Mouse (Mus musculus): ENCODE data around the gene Bcat1.

The Bcat1 gene

GRCm38 (mm10) chr6:145009859-145010818, 65.8 kb downstream of the Bcat1 start:
- DNase-seq (ENCODE audit: low spot score): peak; percentile 59

DNA sequence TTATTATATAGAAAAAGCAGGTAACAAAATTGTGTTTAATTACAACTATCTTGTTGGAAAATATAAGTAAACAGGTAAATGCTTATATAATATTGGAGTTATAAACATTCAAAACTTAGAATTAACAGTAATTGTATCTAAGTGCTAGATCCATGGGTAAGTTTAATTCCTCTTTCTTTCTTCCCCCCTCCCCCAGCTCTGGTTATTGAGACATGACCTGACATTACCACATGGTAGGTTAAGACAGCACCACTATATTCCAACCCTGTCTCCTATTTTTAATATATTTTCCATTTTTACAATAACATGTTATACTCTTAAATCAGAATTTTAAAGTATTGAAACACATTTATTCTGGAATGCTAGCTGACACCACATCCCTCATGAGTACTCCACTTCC, 72.5 kb downstream of the Bcat1 start:
- DNase-seq (ENCODE audit: low spot score): no peak

DNA sequence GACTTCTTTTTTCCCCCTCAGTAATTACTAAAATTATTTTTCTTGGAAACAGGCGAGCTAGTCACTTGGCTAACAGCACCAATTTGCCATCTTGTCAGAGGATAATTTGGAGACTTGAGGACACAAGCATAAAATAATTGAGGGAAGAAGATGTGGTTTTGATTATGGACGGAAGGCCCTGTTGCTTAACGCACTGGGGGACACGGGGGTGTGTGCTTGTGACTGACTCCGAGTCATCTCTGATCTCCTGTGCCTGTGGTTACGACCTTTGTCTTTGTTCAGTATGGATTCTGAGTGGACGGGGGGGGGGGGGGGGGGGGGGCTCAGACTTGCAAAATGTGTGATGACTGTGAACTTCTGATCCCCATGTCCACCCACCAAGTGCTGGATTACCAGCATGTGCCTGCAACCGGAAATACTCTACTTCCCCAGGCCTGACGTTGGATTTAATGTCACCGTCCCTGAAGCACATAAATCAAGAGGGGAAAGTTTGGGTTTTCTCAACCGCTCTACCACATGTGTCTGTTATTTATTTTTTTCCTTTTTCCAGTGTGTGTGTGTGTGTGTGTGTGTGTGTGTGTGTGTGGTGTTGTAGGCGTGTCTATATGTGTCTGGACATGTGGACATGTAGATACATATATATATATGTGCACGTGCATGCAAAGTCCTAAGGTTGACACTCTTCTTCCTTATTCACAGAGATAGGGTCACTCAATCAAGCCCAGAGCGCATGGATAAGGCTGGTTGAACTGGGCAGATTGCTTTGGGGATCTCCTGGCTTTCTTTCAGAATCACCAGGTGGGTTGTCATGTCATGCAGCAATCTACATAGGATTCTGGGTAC, 73.7 kb downstream of the Bcat1 start:
- no peak for DNase-seq (ENCODE audit: low spot score)

- DNase-seq (ENCODE audit: low spot score): no peak
These were observed 74.5 kb downstream of the Bcat1 start for GRCm38 (mm10) chr6:145001493-145001892.

DNA sequence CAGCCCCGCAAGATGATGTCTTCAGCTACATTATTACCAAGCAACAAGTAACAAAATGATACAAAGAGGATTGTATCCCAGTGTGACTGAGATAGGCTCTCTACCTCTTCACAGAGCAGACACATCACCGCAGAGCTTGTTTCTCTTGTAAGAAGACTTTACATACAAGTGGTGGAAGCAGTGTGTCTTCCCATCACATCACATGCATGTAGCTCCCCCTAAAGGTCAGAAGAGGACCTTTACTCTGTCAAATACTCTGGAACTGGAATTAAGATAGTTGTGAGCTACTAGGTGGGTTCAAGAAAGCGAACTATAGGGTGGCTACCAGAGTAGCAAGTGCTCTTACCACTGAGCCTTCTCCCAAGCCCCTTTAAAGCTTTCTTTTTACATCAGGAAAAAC, 78.8 kb downstream of the Bcat1 start:
- DNase-seq (ENCODE audit: low spot score): peak; percentile 47

GRCm38 (mm10) chr6:144992111-144992510, 83.9 kb downstream of the Bcat1 start:
- peak; percentile 26 for DNase-seq (ENCODE audit: low spot score)

DNA sequence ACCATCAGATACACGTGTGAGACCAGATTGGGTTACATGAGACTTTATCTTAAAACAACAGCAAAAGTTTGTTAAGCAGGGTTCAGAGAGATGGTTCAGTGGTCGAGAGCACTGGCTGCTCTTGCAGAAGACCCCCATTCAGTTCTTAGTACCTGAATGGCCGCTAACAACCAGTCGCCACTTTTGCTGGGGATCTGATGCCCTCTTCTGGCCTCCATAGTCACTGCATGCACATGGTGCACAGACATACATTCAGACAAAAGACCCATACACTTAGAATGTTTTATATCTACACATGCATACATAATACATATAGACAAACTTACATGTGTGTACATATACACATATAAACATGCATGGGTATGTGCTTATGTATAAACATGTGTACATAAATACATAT, 86.8 kb downstream of the Bcat1 start:
- DNase-seq (ENCODE audit: low spot score): no peak

DNA sequence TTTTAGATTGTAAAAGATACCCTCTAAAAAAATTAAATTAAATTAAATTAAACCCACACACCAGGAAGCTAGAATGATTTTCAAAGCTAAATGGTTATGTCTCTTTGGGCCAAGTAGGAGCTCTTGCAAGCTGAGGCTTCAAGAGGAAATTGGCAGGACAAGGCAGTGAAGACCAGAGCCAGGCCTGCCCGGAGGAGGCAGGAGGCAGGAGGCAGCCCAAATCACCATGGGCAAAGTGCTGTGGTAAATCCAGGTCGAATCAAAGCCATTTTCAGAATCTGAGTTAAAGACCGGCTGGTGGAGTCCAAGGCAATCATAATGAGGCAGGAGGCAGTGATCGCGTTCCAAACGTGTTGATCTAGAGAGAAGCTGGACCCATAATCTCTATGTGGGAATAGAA, 88.3 kb downstream of the Bcat1 start:
- DNase-seq (ENCODE audit: low spot score): no peak

- no peak for DNase-seq (ENCODE audit: low spot score)
These were observed 88.8 kb downstream of the Bcat1 start for GRCm38 (mm10) chr6:144987216-144987615.

GRCm38 (mm10) chr6:144984221-144984620, 91.8 kb downstream of the Bcat1 start:
- DNase-seq (ENCODE audit: low spot score): no peak

GRCm38 (mm10) chr6:144982093-144982492, 93.9 kb downstream of the Bcat1 start:
- DNase-seq (ENCODE audit: low spot score): no peak

- no peak for DNase-seq (ENCODE audit: low spot score)
These were observed 103.6 kb downstream of the Bcat1 start for GRCm38 (mm10) chr6:144972351-144972750.

DNA sequence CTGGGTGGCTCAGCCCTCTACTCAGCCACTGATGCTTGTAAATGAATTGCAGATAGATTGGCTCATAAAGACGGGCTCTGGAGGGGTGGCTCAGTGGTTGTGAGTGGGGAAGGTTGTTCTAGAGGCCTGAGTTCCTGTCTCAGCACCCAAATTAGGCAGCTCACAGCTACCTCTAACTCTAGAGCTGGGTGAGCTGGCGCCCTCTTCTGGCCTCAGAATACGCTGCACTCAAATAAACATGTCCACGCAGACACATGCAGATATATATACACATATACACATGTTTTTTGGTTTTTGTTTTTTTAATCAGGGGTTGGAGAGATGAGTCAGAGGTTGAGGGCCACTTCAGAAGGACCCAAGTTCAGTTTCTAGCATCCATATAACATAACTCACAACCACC, 105.1 kb downstream of the Bcat1 start:
- DNase-seq (ENCODE audit: low spot score): no peak

- DNase-seq (ENCODE audit: low spot score): no peak
These were observed 108.4 kb downstream of the Bcat1 start for GRCm38 (mm10) chr6:144967536-144967935.

DNA sequence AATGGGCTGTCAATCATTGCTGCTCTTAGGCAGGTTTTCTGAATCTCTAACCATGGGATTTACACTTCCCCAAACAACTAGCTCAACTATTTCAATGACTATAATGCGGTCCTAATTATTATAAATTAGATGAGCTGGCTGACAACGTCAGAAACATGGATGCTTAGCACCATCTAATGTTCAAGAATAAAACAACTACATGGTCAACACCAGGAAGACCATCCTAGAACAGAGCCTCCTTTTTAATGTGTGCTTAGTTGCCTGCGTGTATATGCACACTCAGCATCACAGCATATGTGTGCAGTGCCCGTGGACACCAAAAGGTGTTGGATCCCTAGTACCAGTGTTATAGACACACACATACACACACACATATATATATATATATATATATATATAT, 111.8 kb downstream of the Bcat1 start:
- no peak for DNase-seq (ENCODE audit: low spot score)

- DNase-seq (ENCODE audit: low spot score): no peak
These were observed 112.8 kb downstream of the Bcat1 start for GRCm38 (mm10) chr6:144963156-144963555.

GRCm38 (mm10) chr6:144962013-144962354, 114.0 kb downstream of the Bcat1 start:
- DNase-seq (ENCODE audit: low spot score): no peak

DNA sequence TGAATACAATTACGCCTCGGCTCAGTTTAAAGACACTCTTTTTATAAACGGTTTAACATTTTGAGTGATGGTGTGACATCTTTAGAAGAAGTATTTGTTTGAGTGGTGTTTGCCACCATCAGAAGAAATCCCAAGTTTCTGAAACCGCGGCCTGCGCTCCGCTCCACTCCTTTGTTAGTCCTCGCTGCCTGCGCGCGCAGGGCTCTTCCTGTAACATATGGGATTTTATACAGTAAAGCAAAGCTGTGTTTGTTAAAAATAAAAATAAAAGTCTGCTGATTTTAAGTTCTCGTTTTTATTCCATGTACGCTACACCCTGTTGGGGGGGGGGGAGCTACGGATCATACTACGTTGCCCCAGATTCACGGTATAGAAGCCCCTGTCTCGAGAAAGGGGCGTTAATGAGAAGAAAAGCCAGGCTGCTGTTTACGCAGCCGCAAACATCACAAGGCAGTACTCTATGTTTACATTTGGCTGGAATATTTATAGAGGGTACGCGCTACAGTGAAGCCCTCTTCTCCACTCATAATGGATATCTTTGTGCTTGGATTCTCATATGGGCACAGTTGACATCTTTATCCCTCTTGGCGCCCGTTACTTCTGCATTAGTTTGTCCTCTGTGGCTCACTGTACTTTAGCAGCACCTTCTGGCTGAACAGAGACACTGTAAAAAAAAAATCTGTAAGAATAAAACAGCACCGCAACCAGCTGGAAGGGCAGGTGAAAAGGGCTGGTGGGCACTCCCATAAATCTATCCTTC, 114.6 kb downstream of the Bcat1 start:
- peak; percentile 27 for DNase-seq (ENCODE audit: low spot score)

- DNase-seq (ENCODE audit: low spot score): no peak
These were observed 120.0 kb downstream of the Bcat1 start for GRCm38 (mm10) chr6:144955887-144956547.

GRCm38 (mm10) chr6:144952885-144953284, 123.1 kb downstream of the Bcat1 start:
- no peak for DNase-seq (ENCODE audit: low spot score)

- DNase-seq (ENCODE audit: low spot score): peak; percentile 74
These were observed 131.3 kb downstream of the Bcat1 start for GRCm38 (mm10) chr6:144944435-144945365.

Data from retina, embryonic 14.5 days (tissue).